Mouse (Mus musculus) lung, embryonic 14.5 days (tissue): ENCODE measurements around the gene Spr. TPM values are rescaled to one million over a fixed set of nuclear protein-coding genes. Genes with fewer than 3 reads are reported as not detected.

Experiments
- ATAC-seq: fragments of 200-750 bp; cut with Nextera tagmentation; 2 replicates; pipeline ENCODE4 v1.8.0; 2017; ENCODE audit warnings: mild to moderate bottlenecking, moderate TSS enrichment, moderate library complexity; ENCODE audit not compliant: insufficient read depth
- DNase-seq: peaks from one replicate; pipeline ENCODE4 v3.0.0-alpha.2; 2015
- H3K27ac ChIP-seq: fragments of 300-500 bp; sonication (generic); 2 replicates; pipeline ENCODE4 v1.5.1; 2014; ENCODE audit warnings: low read depth, mild to moderate bottlenecking, moderate library complexity
- H3K27me3 ChIP-seq: fragments of 300-500 bp; sonication (generic); 2 replicates; pipeline ENCODE4 v1.6.1; 2014; ENCODE audit warnings: low read length, control low read depth; ENCODE audit not compliant: insufficient read depth
- H3K36me3 ChIP-seq: fragments of 300-500 bp; sonication (generic); 2 replicates; pipeline ENCODE4 v1.6.1; 2014; ENCODE audit warnings: control low read depth; ENCODE audit not compliant: insufficient read depth
- H3K4me1 ChIP-seq: fragments of 300-500 bp; sonication (generic); 2 replicates; pipeline ENCODE4 v1.6.1; 2014; ENCODE audit warnings: antibody characterized with exemption, control low read depth; ENCODE audit not compliant: insufficient read depth
- H3K4me2 ChIP-seq: fragments of 300-500 bp; sonication (generic); 2 replicates; pipeline ENCODE4 v1.6.1; 2014; ENCODE audit warnings: mild to moderate bottlenecking
- H3K4me3 ChIP-seq: fragments of 300-500 bp; sonication (generic); 2 replicates; pipeline ENCODE4 v1.5.1; 2014; ENCODE audit warnings: low read depth, low read length
- H3K9ac ChIP-seq: fragments of 300-500 bp; sonication (generic); 2 replicates; pipeline ENCODE4 v1.6.1; 2014
- H3K9me3 ChIP-seq: fragments of 300-500 bp; sonication (generic); 2 replicates; pipeline ENCODE4 v1.6.1; 2016; ENCODE audit warnings: low read depth, low read length, control low read depth
- CTCF ChIP-seq: IDR thresholded peaks from 2 replicates; pipeline ENCODE4 v1.5.1; 2016; ENCODE audit warnings: antibody characterized with exemption, low read depth
- WGBS: fragments of 180-500 bp; shearing (Covaris S2); extraction: QIAGEN DNeasy Blood & Tissue Kit; methylation state at CpG from one replicate; pipeline ENCODE4 v1.1.7; 2014; 5-methylcytosine and 5-hydroxymethylcytosine counted together
- polyA plus RNA-seq: library from polyadenylated mRNA; unstranded; fragments of >200 nt; fragmentation: Nextera tagmentation; extraction: Ambion mirVana; gene quantifications from 2 replicates; pipeline ENCODE4 v1.2.1, GENCODE M21; 2014

Gene Spr
- polyA plus RNA-seq, result 83.3 and 90.9 TPM in 2 replicates

GRCm38 (mm10) chr6:85137217-85138035 lies at the start of gene Spr:
Spr (minus strand) TSS chr6:85137766.
- H3K27ac ChIP-seq, result peak within 1 kb of the TSS; percentile 96
- ATAC-seq (peak; percentile 95), DNase-seq (peak; percentile 99)
- H3K27me3 ChIP-seq, result no peaks in the 10 kb centered on the region
- WGBS, result under 1% methylated on average over 49 of the region's 49 CpGs
- peak; percentile 88 for TF ChIP-seq CTCF
- H3K9ac ChIP-seq, result peak within 1 kb of the TSS; percentile 82
- H3K36me3 ChIP-seq, result peaks cover 17% of the 10 kb centered on the region
- no peaks in the 10 kb centered on the region for H3K4me1 ChIP-seq
- peak within 1 kb of the TSS; percentile 86 for H3K4me3 ChIP-seq
- no peaks in the 10 kb centered on the region for H3K9me3 ChIP-seq
- peak within 1 kb of the TSS; percentile 61 for H3K4me2 ChIP-seq

GRCm38 (mm10) chr6:85186744-85187059 lies 49.1 kb upstream of the Spr start:
- 1% methylated on average over 15 of the region's 15 CpGs for WGBS
- no peak for TF ChIP-seq CTCF
- Histone ChIP-seq H3K27ac (no peak overlapping the region), H3K4me2 (peak overlapping the region; percentile 70; the same call in 1 of the 2 replicates), H3K27me3 (peaks cover 83% of the 10 kb centered on the region), H3K9me3 (no peaks in the 10 kb centered on the region), H3K36me3 (no peaks in the 10 kb centered on the region), H3K9ac (no peak overlapping the region), H3K4me3 (no peak overlapping the region), H3K4me1 (peaks cover 3% of the 10 kb centered on the region; the same call in 1 of the 2 replicates)
- no peak for DNase-seq
- ATAC-seq, result no peak

- Histone ChIP-seq H3K27ac (no peak overlapping the region), H3K4me2 (peak overlapping the region; percentile 49), H3K4me1 (peaks cover 3% of the 10 kb centered on the region; the same call in 1 of the 2 replicates), H3K36me3 (no peaks in the 10 kb centered on the region), H3K27me3 (peaks cover 78% of the 10 kb centered on the region), H3K4me3 (peak overlapping the region; percentile 21), H3K9ac (no peak overlapping the region), H3K9me3 (no peaks in the 10 kb centered on the region)
- no peak for TF ChIP-seq CTCF
- ATAC-seq (no peak), DNase-seq (no peak)
- WGBS, result 3% methylated on average over 33 of the region's 33 CpGs
These were observed 48.6 kb upstream of the Spr start for GRCm38 (mm10) chr6:85186033-85186743.

GRCm38 (mm10) chr6:85183951-85184350 lies 46.4 kb upstream of the Spr start:
- no peak overlapping the region for H3K4me3 ChIP-seq
- TF ChIP-seq CTCF, result no peak
- peaks cover 55% of the 10 kb centered on the region for H3K27me3 ChIP-seq
- 0 out of 2 replicates have a peak, but pooled peaks cover 3% of the 10 kb centered on the region for H3K4me1 ChIP-seq
- no peaks in the 10 kb centered on the region for H3K9me3 ChIP-seq
- H3K27ac ChIP-seq, result no peak overlapping the region
- H3K4me2 ChIP-seq, result no peak overlapping the region
- WGBS, result 46% methylated on average over 3 of the region's 3 CpGs
- DNase-seq (no peak), ATAC-seq (no peak)
- H3K36me3 ChIP-seq, result no peaks in the 10 kb centered on the region
- no peak overlapping the region for H3K9ac ChIP-seq

GRCm38 (mm10) chr6:85180036-85180435 lies 42.5 kb upstream of the Spr start:
- no peaks in the 10 kb centered on the region for H3K4me1 ChIP-seq
- H3K27ac ChIP-seq, result no peak overlapping the region
- no peaks in the 10 kb centered on the region for H3K36me3 ChIP-seq
- no peak for TF ChIP-seq CTCF
- no peak for ATAC-seq
- H3K9me3 ChIP-seq, result no peaks in the 10 kb centered on the region
- H3K4me2 ChIP-seq, result no peak overlapping the region
- H3K27me3 ChIP-seq, result peaks cover 17% of the 10 kb centered on the region
- WGBS, result 45% methylated on average over 2 of the region's 2 CpGs
- no peak for DNase-seq
- no peak overlapping the region for H3K9ac ChIP-seq
- H3K4me3 ChIP-seq, result no peak overlapping the region

GRCm38 (mm10) chr6:85179569-85179968 lies 42.0 kb upstream of the Spr start:
- Histone ChIP-seq H3K9me3 (no peaks in the 10 kb centered on the region), H3K27me3 (peaks cover 15% of the 10 kb centered on the region), H3K4me2 (no peak overlapping the region), H3K4me3 (no peak overlapping the region), H3K4me1 (no peaks in the 10 kb centered on the region), H3K9ac (no peak overlapping the region), H3K27ac (no peak overlapping the region), H3K36me3 (no peaks in the 10 kb centered on the region)
- DNase-seq (no peak), ATAC-seq (no peak)
- peak; percentile 12; the same call in 1 of the 2 replicates for TF ChIP-seq CTCF
- 60% methylated on average over 3 of the region's 3 CpGs for WGBS

GRCm38 (mm10) chr6:85165440-85165921 lies 27.9 kb upstream of the Spr start:
- no peaks in the 10 kb centered on the region for H3K9me3 ChIP-seq
- no peak overlapping the region for H3K4me2 ChIP-seq
- 47% methylated on average over 11 of the region's 11 CpGs for WGBS
- no peak for ATAC-seq
- H3K4me3 ChIP-seq, result no peak overlapping the region
- no peaks in the 10 kb centered on the region for H3K27me3 ChIP-seq
- no peak for DNase-seq
- H3K27ac ChIP-seq, result no peak overlapping the region
- no peaks in the 10 kb centered on the region for H3K36me3 ChIP-seq
- no peak overlapping the region for H3K9ac ChIP-seq
- no peaks in the 10 kb centered on the region for H3K4me1 ChIP-seq
- TF ChIP-seq CTCF, result no peak
